Mouse (Mus musculus): ENCODE data around the gene Bank1.

Gene Bank1

GRCm38 (mm10) chr3:136252820-136253219 is 73.0 kb downstream of the Bank1 start:
- DNase-seq (ENCODE audit: low spot score): no peak

GRCm38 (mm10) chr3:136251578-136251977 is 74.3 kb downstream of the Bank1 start:
- DNase-seq (ENCODE audit: low spot score): no peak

- DNase-seq (ENCODE audit: low spot score): no peak
These were observed 78.5 kb downstream of the Bank1 start for GRCm38 (mm10) chr3:136247331-136247730.

- DNase-seq (ENCODE audit: low spot score): no peak
These were observed 80.9 kb downstream of the Bank1 start for GRCm38 (mm10) chr3:136244931-136245330.

GRCm38 (mm10) chr3:136238790-136239189 is 87.1 kb downstream of the Bank1 start:
- DNase-seq (ENCODE audit: low spot score): no peak

GRCm38 (mm10) chr3:136233507-136233906 is 92.4 kb downstream of the Bank1 start:
- DNase-seq (ENCODE audit: low spot score): no peak

- DNase-seq (ENCODE audit: low spot score): no peak
These were observed 95.2 kb downstream of the Bank1 start for GRCm38 (mm10) chr3:136230602-136231151.

GRCm38 (mm10) chr3:136189661-136190228 is 136.1 kb downstream of the Bank1 start:
- no peak for DNase-seq (ENCODE audit: low spot score)

GRCm38 (mm10) chr3:136186548-136187113 is 139.2 kb downstream of the Bank1 start:
- DNase-seq (ENCODE audit: low spot score): no peak

GRCm38 (mm10) chr3:136171631-136172030 is 154.2 kb downstream of the Bank1 start:
- no peak for DNase-seq (ENCODE audit: low spot score)

GRCm38 (mm10) chr3:136168071-136168470 is 157.8 kb downstream of the Bank1 start:
- no peak for DNase-seq (ENCODE audit: low spot score)

- no peak for DNase-seq (ENCODE audit: low spot score)
These were observed 159.2 kb downstream of the Bank1 start for GRCm38 (mm10) chr3:136166671-136167070.

- no peak for DNase-seq (ENCODE audit: low spot score)
These were observed 159.9 kb downstream of the Bank1 start for GRCm38 (mm10) chr3:136166033-136166361.

GRCm38 (mm10) chr3:136165167-136166032 is 160.5 kb downstream of the Bank1 start:
- peak; percentile 26 for DNase-seq (ENCODE audit: low spot score)

GRCm38 (mm10) chr3:136158059-136158458 is 167.8 kb downstream of the Bank1 start:
- no peak for DNase-seq (ENCODE audit: low spot score)

GRCm38 (mm10) chr3:136155555-136155954 is 170.3 kb downstream of the Bank1 start:
- DNase-seq (ENCODE audit: low spot score): no peak

- no peak for DNase-seq (ENCODE audit: low spot score)
These were observed 175.0 kb downstream of the Bank1 start for GRCm38 (mm10) chr3:136150886-136151285.

GRCm38 (mm10) chr3:136147166-136147565 is 178.7 kb downstream of the Bank1 start:
- no peak for DNase-seq (ENCODE audit: low spot score)

- DNase-seq (ENCODE audit: low spot score): no peak
These were observed 193.9 kb downstream of the Bank1 start for GRCm38 (mm10) chr3:136132013-136132412.

GRCm38 (mm10) chr3:136115478-136116215 is 210.2 kb downstream of the Bank1 start:
- DNase-seq (ENCODE audit: low spot score): no peak

- DNase-seq (ENCODE audit: low spot score): no peak
These were observed 216.3 kb downstream of the Bank1 start for GRCm38 (mm10) chr3:136109411-136110139.

- no peak for DNase-seq (ENCODE audit: low spot score)
These were observed 219.4 kb downstream of the Bank1 start for GRCm38 (mm10) chr3:136106452-136106851.
